Mouse (Mus musculus) spleen, postnatal 10 days (tissue): ENCODE results near the gene Rhof.
A peak's percentile ranks its signal among the peaks of the same experiment; 100 is the strongest.

Experiments
- DNase-seq, 2 experiments: peaks; one replicate each; pipeline ENCODE4 v3.0.0; 2021 to 2022; ENCODE audit warnings: low spot score in 2 of 2

Rhof gene

GRCm38 (mm10) chr5:123135471-123136360, 3.2 kb upstream of the Rhof start:
- peak; percentile 62 to 72 for DNase-seq

- no peak for DNase-seq
Measured at GRCm38 (mm10) chr5:123134875-123135382, 2.4 kb upstream of the Rhof start.

- no peak for DNase-seq
Measured at GRCm38 (mm10) chr5:123134186-123134874, 1.8 kb upstream of the Rhof start.

- DNase-seq: no peak
Measured at GRCm38 (mm10) chr5:123133784-123134143, 1.3 kb upstream of the Rhof start.

GRCm38 (mm10) chr5:123133083-123133783, 741 bp upstream of the Rhof start:
- DNase-seq: peak; percentile 91 to 93

- DNase-seq: no peak
Measured at GRCm38 (mm10) chr5:123130814-123131148, 1.7 kb downstream of the Rhof start.

GRCm38 (mm10) chr5:123130030-123130813, 2.3 kb downstream of the Rhof start:
- DNase-seq: no peak

- no peak for DNase-seq
Measured at GRCm38 (mm10) chr5:123129170-123129757, 3.2 kb downstream of the Rhof start.

GRCm38 (mm10) chr5:123128426-123129169, 3.9 kb downstream of the Rhof start:
- DNase-seq: peak in 1 of 2 experiments; percentile 83

- DNase-seq: no peak
Measured at GRCm38 (mm10) chr5:123127031-123127430, 5.5 kb downstream of the Rhof start.

- DNase-seq: peak in 1 of 2 experiments; percentile 82
Measured at GRCm38 (mm10) chr5:123125638-123126406, 6.7 kb downstream of the Rhof start.

- DNase-seq: no peak
Measured at GRCm38 (mm10) chr5:123125105-123125504, 7.4 kb downstream of the Rhof start.

GRCm38 (mm10) chr5:123122181-123122580, 10.3 kb downstream of the Rhof start:
- DNase-seq: peak in 1 of 2 experiments; percentile 63

- no peak for DNase-seq
Measured at GRCm38 (mm10) chr5:123120624-123121215, 11.8 kb downstream of the Rhof start.

- DNase-seq: no peak
Measured at GRCm38 (mm10) chr5:123118826-123119225, 13.7 kb downstream of the Rhof start.

GRCm38 (mm10) chr5:123117773-123118172, 14.7 kb downstream of the Rhof start:
- no peak for DNase-seq

- peak; percentile 81 to 92 for DNase-seq
Measured at GRCm38 (mm10) chr5:123117257-123117656, 15.2 kb downstream of the Rhof start.

GRCm38 (mm10) chr5:123116080-123116479, 16.4 kb downstream of the Rhof start:
- no peak for DNase-seq

- DNase-seq: peak in 1 of 2 experiments; percentile 67
Measured at GRCm38 (mm10) chr5:123114924-123115323, 17.6 kb downstream of the Rhof start.
